Mouse (Mus musculus) heart, embryonic 12.5 days (tissue): ENCODE measurements around the gene Ipcef1. TPM values are rescaled to one million over a fixed set of nuclear protein-coding genes. Genes with fewer than 3 reads are reported as not detected.

ENCODE experiments used
- ATAC-seq: fragments of 200-750 bp; cut with Nextera tagmentation; 2 replicates; pipeline ENCODE4 v1.8.0; 2017; ENCODE audit warnings: moderate TSS enrichment, moderate library complexity; ENCODE audit not compliant: insufficient number of reproducible peaks, low FRiP score
- H3K27ac ChIP-seq: fragments of 300-500 bp; sonication (generic); 2 replicates; pipeline ENCODE4 v1.5.1; 2016; ENCODE audit warnings: mild to moderate bottlenecking, moderate library complexity; ENCODE audit not compliant: poor library complexity, severe bottlenecking
- H3K27me3 ChIP-seq: fragments of 300-500 bp; sonication (generic); replicated peaks from 2 replicates; pipeline ENCODE4 v1.6.1; 2016; ENCODE audit warnings: mild to moderate bottlenecking, moderate library complexity
- H3K36me3 ChIP-seq: fragments of 300-500 bp; sonication (generic); 2 replicates; pipeline ENCODE4 v1.6.1; 2016; ENCODE audit warnings: mild to moderate bottlenecking, moderate library complexity
- H3K4me1 ChIP-seq: fragments of 300-500 bp; sonication (generic); replicated peaks from 2 replicates; pipeline ENCODE4 v1.6.1; 2016; ENCODE audit warnings: mild to moderate bottlenecking
- H3K4me2 ChIP-seq: fragments of 300-500 bp; sonication (generic); 2 replicates; pipeline ENCODE4 v1.6.1; 2016; ENCODE audit warnings: mild to moderate bottlenecking, moderate library complexity
- H3K4me3 ChIP-seq: fragments of 300-500 bp; sonication (generic); 2 replicates; pipeline ENCODE4 v1.5.1; 2016; ENCODE audit warnings: mild to moderate bottlenecking
- H3K9ac ChIP-seq: fragments of 300-500 bp; sonication (generic); 2 replicates; pipeline ENCODE4 v1.6.1; 2016; ENCODE audit warnings: mild to moderate bottlenecking, moderate library complexity
- H3K9me3 ChIP-seq: fragments of 300-500 bp; sonication (generic); replicated peaks from 2 replicates; pipeline ENCODE4 v1.6.1; 2016; ENCODE audit warnings: mild to moderate bottlenecking, moderate library complexity
- WGBS: fragments of 180-500 bp; shearing (Covaris S2); methylation state at CpG from one replicate; pipeline ENCODE4 v1.1.7; 2016; 5-methylcytosine and 5-hydroxymethylcytosine counted together
- polyA plus RNA-seq: library from polyadenylated mRNA; unstranded; fragments of >200 nt; fragmentation: Nextera tagmentation; extraction: Ambion mirVana; gene quantifications from 2 replicates; pipeline ENCODE4 v1.2.1, GENCODE M21; 2016

Gene Ipcef1
- polyA plus RNA-seq, 1 experiment from 2014 or later = 0.08 TPM

GRCm38 (mm10) chr10:6996895-6997294, 55.4 kb downstream of the Ipcef1 start:
- no peaks in the 10 kb centered on the region for H3K9me3 ChIP-seq
- H3K4me2 ChIP-seq = no peak overlapping the region
- H3K27ac ChIP-seq = no peak overlapping the region
- 77% methylated on average over 3 of the region's 3 CpGs for WGBS
- no peak overlapping the region for H3K9ac ChIP-seq
- H3K27me3 ChIP-seq = no peaks in the 10 kb centered on the region
- H3K4me1 ChIP-seq = no peaks in the 10 kb centered on the region
- ATAC-seq = no peak
- H3K36me3 ChIP-seq = no peaks in the 10 kb centered on the region
- H3K4me3 ChIP-seq = no peak overlapping the region

- Histone ChIP-seq H3K36me3 (no peaks in the 10 kb centered on the region), H3K4me1 (no peaks in the 10 kb centered on the region), H3K4me3 (no peak overlapping the region), H3K9ac (no peak overlapping the region), H3K27me3 (no peaks in the 10 kb centered on the region), H3K27ac (no peak overlapping the region), H3K4me2 (no peak overlapping the region), H3K9me3 (no peaks in the 10 kb centered on the region)
- no peak for ATAC-seq
- 71% methylated on average over 1 of the region's 1 CpGs for WGBS
Observed at GRCm38 (mm10) chr10:6988555-6988954, 63.7 kb downstream of the Ipcef1 start.

GRCm38 (mm10) chr10:6987399-6988098, 64.7 kb downstream of the Ipcef1 start:
- Histone ChIP-seq H3K27me3 (no peaks in the 10 kb centered on the region), H3K36me3 (no peaks in the 10 kb centered on the region), H3K4me1 (no peaks in the 10 kb centered on the region), H3K9me3 (no peaks in the 10 kb centered on the region), H3K27ac (no peak overlapping the region), H3K4me3 (no peak overlapping the region), H3K9ac (no peak overlapping the region), H3K4me2 (no peak overlapping the region)
- no peak for ATAC-seq
- 55% methylated on average over 4 of the region's 4 CpGs for WGBS

- no peak overlapping the region for H3K9ac ChIP-seq
- 81% methylated on average over 4 of the region's 4 CpGs for WGBS
Observed at GRCm38 (mm10) chr10:6986246-6986645, 66.0 kb downstream of the Ipcef1 start.

GRCm38 (mm10) chr10:6983431-6983830, 68.8 kb downstream of the Ipcef1 start:
- Histone ChIP-seq H3K36me3 (no peaks in the 10 kb centered on the region), H3K27ac (no peak overlapping the region), H3K4me1 (no peaks in the 10 kb centered on the region), H3K27me3 (no peaks in the 10 kb centered on the region), H3K9ac (no peak overlapping the region), H3K4me3 (no peak overlapping the region), H3K9me3 (no peaks in the 10 kb centered on the region), H3K4me2 (no peak overlapping the region)
- 83% methylated on average over 2 of the region's 2 CpGs for WGBS
- no peak for ATAC-seq

More at GRCm38 (mm10) chr10:6986246-6986645, 66.0 kb downstream of the Ipcef1 start:
- no peaks in the 10 kb centered on the region for H3K9me3 ChIP-seq
- H3K4me3 ChIP-seq = no peak overlapping the region
- ATAC-seq = no peak
- no peaks in the 10 kb centered on the region for H3K27me3 ChIP-seq
- no peak overlapping the region for H3K4me2 ChIP-seq
- H3K27ac ChIP-seq = no peak overlapping the region
- H3K4me1 ChIP-seq = no peaks in the 10 kb centered on the region
- H3K36me3 ChIP-seq = no peaks in the 10 kb centered on the region

GRCm38 (mm10) chr10:6982751-6983151, 69.5 kb downstream of the Ipcef1 start:
- Histone ChIP-seq H3K4me2 (no peak overlapping the region), H3K9ac (no peak overlapping the region), H3K27ac (no peak overlapping the region), H3K36me3 (no peaks in the 10 kb centered on the region), H3K4me3 (no peak overlapping the region), H3K9me3 (no peaks in the 10 kb centered on the region), H3K27me3 (no peaks in the 10 kb centered on the region), H3K4me1 (no peaks in the 10 kb centered on the region)
- WGBS = 66% methylated on average over 2 of the region's 2 CpGs
- ATAC-seq = no peak

- Histone ChIP-seq H3K27me3 (no peaks in the 10 kb centered on the region), H3K4me1 (no peaks in the 10 kb centered on the region), H3K27ac (no peak overlapping the region), H3K4me2 (peak overlapping the region; percentile 53), H3K36me3 (no peaks in the 10 kb centered on the region), H3K9ac (no peak overlapping the region), H3K9me3 (no peaks in the 10 kb centered on the region), H3K4me3 (peak overlapping the region; percentile 15; the same call in 1 of the 2 replicates)
- WGBS = 16% methylated on average over 6 of the region's 6 CpGs
- no peak for ATAC-seq
Observed at GRCm38 (mm10) chr10:6980236-6980635, 72.0 kb downstream of the Ipcef1 start.

- Histone ChIP-seq H3K27me3 (no peaks in the 10 kb centered on the region), H3K4me3 (0 out of 2 replicates have a peak overlapping the region, but pooled peaks have one; percentile 15), H3K27ac (no peak overlapping the region), H3K36me3 (no peaks in the 10 kb centered on the region), H3K4me1 (no peaks in the 10 kb centered on the region), H3K9ac (no peak overlapping the region), H3K4me2 (peak overlapping the region; percentile 53), H3K9me3 (no peaks in the 10 kb centered on the region)
- WGBS = 54% methylated on average over 8 of the region's 8 CpGs
- ATAC-seq = no peak
Observed at GRCm38 (mm10) chr10:6979789-6980188, 72.5 kb downstream of the Ipcef1 start.

- no peak overlapping the region for H3K4me2 ChIP-seq
- ATAC-seq = no peak
- no peak overlapping the region for H3K27ac ChIP-seq
- H3K4me1 ChIP-seq = no peaks in the 10 kb centered on the region
- no peak overlapping the region for H3K4me3 ChIP-seq
- H3K36me3 ChIP-seq = no peaks in the 10 kb centered on the region
- H3K9ac ChIP-seq = no peak overlapping the region
- H3K27me3 ChIP-seq = no peaks in the 10 kb centered on the region
- WGBS = 71% methylated on average over 7 of the region's 7 CpGs
- H3K9me3 ChIP-seq = no peaks in the 10 kb centered on the region
Observed at GRCm38 (mm10) chr10:6979216-6979615, 73.1 kb downstream of the Ipcef1 start.

- Histone ChIP-seq H3K4me2 (no peak overlapping the region), H3K27ac (no peak overlapping the region), H3K9me3 (no peaks in the 10 kb centered on the region), H3K4me3 (no peak overlapping the region), H3K27me3 (no peaks in the 10 kb centered on the region), H3K9ac (no peak overlapping the region), H3K4me1 (no peaks in the 10 kb centered on the region), H3K36me3 (no peaks in the 10 kb centered on the region)
- no peak for ATAC-seq
- 83% methylated on average over 1 of the region's 1 CpGs for WGBS
Observed at GRCm38 (mm10) chr10:6978733-6979132, 73.5 kb downstream of the Ipcef1 start.

GRCm38 (mm10) chr10:6977843-6978242, 74.4 kb downstream of the Ipcef1 start:
- no peaks in the 10 kb centered on the region for H3K9me3 ChIP-seq
- no peaks in the 10 kb centered on the region for H3K36me3 ChIP-seq
- no peak for ATAC-seq
- no peaks in the 10 kb centered on the region for H3K27me3 ChIP-seq
- no peak overlapping the region for H3K4me2 ChIP-seq
- H3K27ac ChIP-seq = no peak overlapping the region
- 54% methylated on average over 2 of the region's 2 CpGs for WGBS
- no peak overlapping the region for H3K4me3 ChIP-seq
- H3K4me1 ChIP-seq = no peaks in the 10 kb centered on the region
- no peak overlapping the region for H3K9ac ChIP-seq

- Histone ChIP-seq H3K36me3 (no peaks in the 10 kb centered on the region), H3K27me3 (no peaks in the 10 kb centered on the region), H3K9me3 (no peaks in the 10 kb centered on the region), H3K4me1 (no peaks in the 10 kb centered on the region), H3K4me2 (no peak overlapping the region), H3K4me3 (no peak overlapping the region), H3K27ac (no peak overlapping the region), H3K9ac (no peak overlapping the region)
- ATAC-seq = no peak
- WGBS = 67% methylated on average over 1 of the region's 1 CpGs
Observed at GRCm38 (mm10) chr10:6968334-6968733, 83.9 kb downstream of the Ipcef1 start.
